Mouse (Mus musculus) urinary bladder, postnatal 36 days (tissue): Measurements from ENCODE around the gene Svs5.

Source experiments
- DNase-seq, 2 experiments: peaks; one replicate each; pipeline ENCODE4 v3.0.0; 2022; ENCODE audit warnings: low spot score in 2 of 2, mixed read lengths in 1 of 2

Gene Svs5

DNA sequence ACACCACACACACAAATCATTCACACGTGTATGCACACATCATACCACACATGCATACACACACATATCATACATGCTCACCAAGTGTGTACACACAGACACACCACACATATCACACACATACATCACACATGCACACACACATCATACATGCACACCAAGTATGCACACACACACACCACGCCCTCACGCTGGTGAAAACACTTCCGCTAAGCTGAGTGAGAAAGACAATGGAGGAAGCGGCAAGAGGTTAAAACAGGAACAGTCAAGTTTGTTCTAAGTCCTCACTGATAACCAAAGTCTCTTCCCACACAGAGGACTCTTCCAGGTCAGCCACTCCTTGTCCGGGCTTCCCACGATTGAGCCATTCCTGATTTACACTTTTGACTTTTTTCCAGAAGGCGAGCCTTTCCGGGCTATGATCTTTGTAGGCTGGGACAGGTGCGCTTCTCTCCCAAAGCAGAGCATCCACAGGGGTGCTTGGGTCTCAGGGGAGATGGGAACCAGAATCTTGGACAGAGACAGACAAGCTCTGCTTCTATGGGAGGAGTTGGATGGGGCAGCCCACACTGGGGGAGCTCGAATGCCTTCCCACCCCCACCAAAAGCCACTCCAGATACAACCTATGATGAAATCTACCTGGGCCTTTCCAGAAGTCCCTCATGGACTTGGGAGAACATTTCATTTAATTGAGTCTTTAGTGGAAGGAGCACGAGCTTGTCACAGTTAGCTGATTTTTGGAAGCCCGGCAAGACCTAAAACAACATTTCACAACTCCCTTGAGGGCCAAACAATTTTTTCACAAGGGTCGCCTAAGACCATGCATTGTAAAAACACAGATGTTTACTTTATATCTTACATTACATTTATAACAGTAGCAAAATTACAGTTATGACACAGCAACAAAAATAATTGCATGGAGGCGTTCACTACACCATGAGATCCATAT is 45.2 kb downstream of the Svs5 start:
- DNase-seq, result no peak

DNA sequence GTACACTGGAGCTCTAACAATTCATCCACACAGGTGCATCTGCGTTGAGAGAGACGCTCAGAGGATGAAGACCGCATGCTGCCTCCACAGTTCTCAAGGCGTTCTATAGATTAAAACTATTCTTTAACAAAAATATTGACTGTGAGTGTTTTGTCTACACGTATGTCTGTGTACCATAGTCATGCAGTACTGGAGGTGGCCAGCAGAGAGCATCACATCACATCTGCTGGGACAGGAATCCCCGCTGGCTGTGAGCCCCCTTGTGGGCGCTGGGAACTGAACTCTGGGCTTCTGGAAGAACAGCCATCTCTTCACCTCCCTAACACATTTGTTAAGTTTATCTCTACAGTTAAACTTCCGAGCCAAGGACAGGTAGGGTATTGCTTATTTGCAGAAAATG is 49.2 kb downstream of the Svs5 start:
- no peak for DNase-seq

DNA sequence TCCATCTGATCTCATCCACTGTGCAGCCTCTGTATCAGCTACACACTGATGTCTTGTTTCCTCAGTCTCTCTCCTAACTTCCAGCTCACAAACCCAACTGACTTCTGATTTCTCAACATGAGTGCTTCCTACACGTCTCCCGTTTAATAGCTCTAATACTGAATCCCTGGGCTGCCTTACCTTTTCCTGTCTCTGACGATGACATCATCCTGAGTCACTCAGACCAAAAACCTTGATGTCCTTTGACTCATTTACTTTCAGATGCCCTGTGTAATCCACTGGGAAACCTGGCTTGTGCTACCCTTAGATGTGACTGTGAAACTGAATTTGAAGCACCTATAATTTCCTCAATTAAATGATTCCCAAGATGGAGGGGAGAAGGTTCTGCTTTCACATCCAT is 50.4 kb downstream of the Svs5 start:
- no peak for DNase-seq
